Mouse (Mus musculus): ENCODE data around the gene Fitm2. TPM values are rescaled to one million over a fixed set of nuclear protein-coding genes. Genes with fewer than 3 reads are reported as not detected.

Fitm2 gene
- polyA plus RNA-seq, 1 experiment: 9.0 TPM

DNA sequence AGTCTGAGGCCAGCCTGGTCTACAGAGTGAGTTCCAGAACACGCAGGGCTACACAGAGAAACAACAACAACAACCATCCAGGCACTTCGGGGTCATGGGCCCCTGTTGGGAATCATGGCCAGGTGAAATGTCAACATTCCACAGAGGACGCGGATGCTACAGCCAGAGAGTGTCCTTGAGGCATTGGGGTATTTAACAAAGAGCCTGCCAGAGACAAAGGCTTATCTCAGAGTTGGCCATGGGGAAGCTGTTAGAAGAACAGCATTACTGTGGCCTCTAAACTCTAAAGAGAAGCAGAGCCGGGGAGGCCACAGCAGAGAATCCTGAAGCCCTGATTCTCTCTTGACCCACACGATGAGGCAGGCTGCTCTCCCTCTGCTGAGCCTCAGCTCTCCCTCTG, 3.6 kb downstream of the Fitm2 start:
- H3K79me2 ChIP-seq (ENCODE audit: control insufficient read depth, insufficient read depth): peaks cover 16% of the 10 kb centered on the region
- no peak overlapping the region for H3K4me3 ChIP-seq (ENCODE audit: insufficient read depth, poor library complexity, severe bottlenecking)
- no peak for TF ChIP-seq CEBPB (IDR thresholded peaks at IDR 0.05; ENCODE audit: low read depth)
- TF ChIP-seq MYOD1 (IDR thresholded peaks at IDR 0.05; ENCODE audit: control insufficient read depth, insufficient read length, low read depth): no peak
- no peaks in the 10 kb centered on the region for H3K27me3 ChIP-seq (ENCODE audit: control insufficient read depth, insufficient read depth, insufficient read length)
- no peak overlapping the region for H3ac ChIP-seq (ENCODE audit: control insufficient read depth, insufficient read length, low read depth)
- H3K79me3 ChIP-seq (ENCODE audit: low read depth): peaks cover 4% of the 10 kb centered on the region
- peaks cover 21% of the 10 kb centered on the region for H3K36me3 ChIP-seq (ENCODE audit: control insufficient read depth, insufficient read depth)

DNA sequence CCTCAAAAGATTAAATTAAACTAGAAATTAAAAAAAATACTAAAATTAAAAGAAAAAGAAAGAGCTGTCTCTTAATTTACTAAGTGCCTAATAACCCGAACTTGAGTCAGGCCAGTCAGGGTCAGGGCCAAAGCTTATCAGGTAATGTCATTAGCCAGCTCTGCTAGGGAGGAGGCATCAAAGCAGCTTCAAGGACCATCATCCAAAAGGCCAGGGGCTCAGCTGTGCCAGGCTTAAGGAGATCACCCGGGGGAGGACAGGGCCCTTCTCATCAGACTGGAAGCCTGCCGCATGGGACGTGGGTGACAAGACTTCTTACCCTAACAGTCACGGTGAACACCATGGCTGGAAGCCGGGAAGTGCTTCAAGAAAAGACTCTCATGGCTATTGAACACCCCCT, 4.8 kb downstream of the Fitm2 start:
- H3K79me2 ChIP-seq (ENCODE audit: control insufficient read depth, insufficient read depth): peaks cover 16% of the 10 kb centered on the region
- TF ChIP-seq FOSL1 (IDR thresholded peaks at IDR 0.05; ENCODE audit: insufficient read depth, low read length, poor library complexity, severe bottlenecking) (no peak), USF1 (IDR thresholded peaks at IDR 0.05; ENCODE audit: low read depth) (no peak), CTCF (IDR thresholded peaks at IDR 0.05; ENCODE audit: control insufficient read depth, insufficient read depth, insufficient read length) (no peak), MYOD1 (IDR thresholded peaks at IDR 0.05; ENCODE audit: control insufficient read depth, insufficient read length, low read depth) (no peak), CEBPB (IDR thresholded peaks at IDR 0.05; ENCODE audit: low read depth) (no peak), MAX (IDR thresholded peaks at IDR 0.05) (no peak), MYOG (IDR thresholded peaks at IDR 0.05; ENCODE audit: control insufficient read depth, extremely low read depth, insufficient read length) (no peak)

GRCm38 (mm10) chr2:163466771-163467170, 5.7 kb downstream of the Fitm2 start:
- Histone ChIP-seq H3K79me3 (ENCODE audit: low read depth) (peaks cover 4% of the 10 kb centered on the region), H3K36me3 (ENCODE audit: control insufficient read depth, insufficient read depth) (peaks cover 21% of the 10 kb centered on the region), H3K27me3 (ENCODE audit: control insufficient read depth, insufficient read depth, insufficient read length) (no peaks in the 10 kb centered on the region), H3K79me2 (ENCODE audit: control insufficient read depth, insufficient read depth) (peaks cover 12% of the 10 kb centered on the region), H3K4me3 (ENCODE audit: insufficient read depth, poor library complexity, severe bottlenecking) (no peak overlapping the region), H3ac (ENCODE audit: control insufficient read depth, insufficient read length, low read depth) (no peak overlapping the region)
- TF ChIP-seq MYOG (IDR thresholded peaks at IDR 0.05; ENCODE audit: control insufficient read depth, extremely low read depth, insufficient read length): no peak
- no peak for TF ChIP-seq MYOD1 (IDR thresholded peaks at IDR 0.05; ENCODE audit: control insufficient read depth, insufficient read length, low read depth)
- no peak for TF ChIP-seq CEBPB (IDR thresholded peaks at IDR 0.05; ENCODE audit: low read depth)
- no peak for TF ChIP-seq CTCF (IDR thresholded peaks at IDR 0.05; ENCODE audit: control insufficient read depth, insufficient read depth, insufficient read length)
- TF ChIP-seq FOSL1 (IDR thresholded peaks at IDR 0.05; ENCODE audit: insufficient read depth, low read length, poor library complexity, severe bottlenecking): no peak
- TF ChIP-seq MAX (IDR thresholded peaks at IDR 0.05): peak; percentile 18
- peak; percentile 71 for TF ChIP-seq USF1 (IDR thresholded peaks at IDR 0.05; ENCODE audit: low read depth)

More for the DNA sequence above, 4.8 kb downstream of the Fitm2 start:
- Histone ChIP-seq H3K27me3 (ENCODE audit: control insufficient read depth, insufficient read depth, insufficient read length) (no peaks in the 10 kb centered on the region), H3K79me3 (ENCODE audit: low read depth) (peaks cover 4% of the 10 kb centered on the region), H3K4me3 (ENCODE audit: insufficient read depth, poor library complexity, severe bottlenecking) (no peak overlapping the region), H3K36me3 (ENCODE audit: control insufficient read depth, insufficient read depth) (peaks cover 21% of the 10 kb centered on the region), H3ac (ENCODE audit: control insufficient read depth, insufficient read length, low read depth) (no peak overlapping the region)

GRCm38 (mm10) chr2:163464562-163464961, 7.9 kb downstream of the Fitm2 start:
- H3K36me3 ChIP-seq (ENCODE audit: control insufficient read depth, insufficient read depth): peaks cover 19% of the 10 kb centered on the region
- no peak overlapping the region for H3ac ChIP-seq (ENCODE audit: control insufficient read depth, insufficient read length, low read depth)
- no peaks in the 10 kb centered on the region for H3K79me2 ChIP-seq (ENCODE audit: control insufficient read depth, insufficient read depth)
- H3K4me3 ChIP-seq (ENCODE audit: insufficient read depth, poor library complexity, severe bottlenecking): no peak overlapping the region
- peaks cover 2% of the 10 kb centered on the region for H3K27me3 ChIP-seq (ENCODE audit: control insufficient read depth, insufficient read depth, insufficient read length)
- H3K79me3 ChIP-seq (ENCODE audit: low read depth): no peaks in the 10 kb centered on the region
- TF ChIP-seq MYOG (IDR thresholded peaks at IDR 0.05; ENCODE audit: control insufficient read depth, extremely low read depth, insufficient read length): no peak
- TF ChIP-seq MYOD1 (IDR thresholded peaks at IDR 0.05; ENCODE audit: control insufficient read depth, insufficient read length, low read depth): no peak
- TF ChIP-seq USF1 (IDR thresholded peaks at IDR 0.05; ENCODE audit: low read depth): no peak
- TF ChIP-seq MAX (IDR thresholded peaks at IDR 0.05): no peak
- TF ChIP-seq CTCF (IDR thresholded peaks at IDR 0.05; ENCODE audit: control insufficient read depth, insufficient read depth, insufficient read length): no peak
- TF ChIP-seq FOSL1 (IDR thresholded peaks at IDR 0.05; ENCODE audit: insufficient read depth, low read length, poor library complexity, severe bottlenecking): no peak
- no peak for TF ChIP-seq CEBPB (IDR thresholded peaks at IDR 0.05; ENCODE audit: low read depth)

DNA sequence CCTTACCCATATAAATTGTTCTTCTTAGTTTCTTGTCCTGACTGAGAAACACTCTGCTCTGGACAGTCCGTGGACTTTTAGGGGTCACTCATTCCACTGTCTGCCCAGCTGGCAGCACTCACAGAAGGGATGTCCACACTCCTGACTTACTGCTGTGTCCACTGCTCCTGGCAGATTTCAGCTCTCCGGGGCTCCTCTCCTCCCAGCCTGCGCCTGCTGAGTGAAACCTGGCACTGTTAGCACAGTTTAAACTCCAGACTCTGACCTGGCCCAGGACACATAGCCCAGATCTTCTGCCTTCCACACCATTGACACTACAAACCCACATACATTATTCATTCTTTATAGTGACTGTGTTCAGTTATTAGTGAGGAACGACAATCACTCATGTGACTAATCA, 8.4 kb downstream of the Fitm2 start:
- H3K36me3 ChIP-seq (ENCODE audit: control insufficient read depth, insufficient read depth): peaks cover 13% of the 10 kb centered on the region
- H3K4me3 ChIP-seq (ENCODE audit: insufficient read depth, poor library complexity, severe bottlenecking): no peak overlapping the region
- H3K27me3 ChIP-seq (ENCODE audit: control insufficient read depth, insufficient read depth, insufficient read length): peaks cover 7% of the 10 kb centered on the region
- no peak overlapping the region for H3ac ChIP-seq (ENCODE audit: control insufficient read depth, insufficient read length, low read depth)
- no peaks in the 10 kb centered on the region for H3K79me3 ChIP-seq (ENCODE audit: low read depth)
- no peaks in the 10 kb centered on the region for H3K79me2 ChIP-seq (ENCODE audit: control insufficient read depth, insufficient read depth)
- no peak for TF ChIP-seq MAX (IDR thresholded peaks at IDR 0.05)

- peaks cover 6% of the 10 kb centered on the region for H3K36me3 ChIP-seq (ENCODE audit: control insufficient read depth, insufficient read depth)
- H3K4me3 ChIP-seq (ENCODE audit: insufficient read depth, poor library complexity, severe bottlenecking): no peak overlapping the region
- no peak overlapping the region for H3ac ChIP-seq (ENCODE audit: control insufficient read depth, insufficient read length, low read depth)
- H3K79me3 ChIP-seq (ENCODE audit: low read depth): no peaks in the 10 kb centered on the region
- TF ChIP-seq MAX (IDR thresholded peaks at IDR 0.05) (no peak), FOSL1 (IDR thresholded peaks at IDR 0.05; ENCODE audit: insufficient read depth, low read length, poor library complexity, severe bottlenecking) (no peak), CTCF (IDR thresholded peaks at IDR 0.05; ENCODE audit: control insufficient read depth, insufficient read depth, insufficient read length) (no peak), CEBPB (IDR thresholded peaks at IDR 0.05; ENCODE audit: low read depth) (no peak)
- peaks cover 13% of the 10 kb centered on the region for H3K27me3 ChIP-seq (ENCODE audit: control insufficient read depth, insufficient read depth, insufficient read length)
- H3K79me2 ChIP-seq (ENCODE audit: control insufficient read depth, insufficient read depth): no peaks in the 10 kb centered on the region
Measured at GRCm38 (mm10) chr2:163463251-163463769, 9.1 kb downstream of the Fitm2 start.

All from C2C12 (cell line).